Mouse (Mus musculus) forebrain, embryonic 16.5 days (tissue): ENCODE measurements around the gene Olfr1133. TPM values are rescaled to one million over a fixed set of nuclear protein-coding genes. Genes with fewer than 3 reads are reported as not detected.

Source experiments
- polyA plus RNA-seq: library from polyadenylated mRNA; unstranded; fragments of >200 nt; fragmentation: Nextera tagmentation; extraction: Ambion mirVana; gene quantifications from 2 replicates; pipeline ENCODE4 v1.2.1, GENCODE M21; 2015

The Olfr1133 gene
- polyA plus RNA-seq, 1 experiment from 2014 or later: not detected

Other genes starting within 250 kb of the Olfr1133 start
- gene Olfr1123, start 230.7 kb downstream of the Olfr1133 start, polyA plus RNA-seq: not detected in 2 replicates
- 0.09 TPM in 1 of 2 replicates, not detected in the other for gene Olfr1124, start 217.1 kb downstream of the Olfr1133 start, polyA plus RNA-seq
- gene Olfr1126, start 193.4 kb downstream of the Olfr1133 start, polyA plus RNA-seq: not detected in 2 replicates
- not detected in 2 replicates for gene Pramel7, start 150.3 kb downstream of the Olfr1133 start, polyA plus RNA-seq
- not detected in 2 replicates for gene Pramel6, start 140.8 kb downstream of the Olfr1133 start, polyA plus RNA-seq
- gene Olfr153, start 115.6 kb downstream of the Olfr1133 start, polyA plus RNA-seq: not detected in 2 replicates
- gene Olfr1128, start 101.8 kb downstream of the Olfr1133 start, polyA plus RNA-seq: not detected in 2 replicates
- not detected in 2 replicates for gene Olfr1129, start 73.5 kb downstream of the Olfr1133 start, polyA plus RNA-seq
- not detected in 2 replicates for gene Olfr1130, start 41.2 kb downstream of the Olfr1133 start, polyA plus RNA-seq
- gene Olfr1131, start 20.3 kb downstream of the Olfr1133 start, polyA plus RNA-seq: not detected in 2 replicates
- gene Olfr1132, start 9.8 kb downstream of the Olfr1133 start, polyA plus RNA-seq: not detected in 2 replicates
- not detected in 2 replicates for gene Olfr1134, start 11.1 kb upstream of the Olfr1133 start, polyA plus RNA-seq
- gene Olfr1135, start 26.3 kb upstream of the Olfr1133 start, polyA plus RNA-seq: not detected in 2 replicates
- not detected in 2 replicates for gene Olfr1136, start 46.6 kb upstream of the Olfr1133 start, polyA plus RNA-seq
- not detected in 2 replicates for gene Olfr1137, start 65.8 kb upstream of the Olfr1133 start, polyA plus RNA-seq
- not detected in 2 replicates for gene Olfr1138, start 92.6 kb upstream of the Olfr1133 start, polyA plus RNA-seq
- not detected in 2 replicates for gene Olfr1140, start 96.4 kb upstream of the Olfr1133 start, polyA plus RNA-seq
- gene Olfr1141, start 106.6 kb upstream of the Olfr1133 start, polyA plus RNA-seq: not detected in 2 replicates
- gene Olfr152, start 132.1 kb upstream of the Olfr1133 start, polyA plus RNA-seq: not detected in 2 replicates
- gene Olfr1143, start 153.2 kb upstream of the Olfr1133 start, polyA plus RNA-seq: not detected in 2 replicates
- not detected in 2 replicates for gene Olfr1145, start 162.4 kb upstream of the Olfr1133 start, polyA plus RNA-seq
- gene Olfr1148, start 183.2 kb upstream of the Olfr1133 start, polyA plus RNA-seq: not detected in 2 replicates
- gene Olfr1150-ps1, start 196.6 kb upstream of the Olfr1133 start, polyA plus RNA-seq: not detected in 2 replicates
- not detected in 2 replicates for gene Olfr1151, start 208.5 kb upstream of the Olfr1133 start, polyA plus RNA-seq
- gene Olfr1152, start 219.1 kb upstream of the Olfr1133 start, polyA plus RNA-seq: not detected in 2 replicates
- gene Olfr1153, start 247.6 kb upstream of the Olfr1133 start, polyA plus RNA-seq: not detected in 2 replicates